Mouse (Mus musculus): ENCODE data around the gene Caln1.

Caln1 gene

GRCm38 (mm10) chr5:130395142-130395541 lies 25.9 kb downstream of the Caln1 start:
- no peak for DNase-seq

GRCm38 (mm10) chr5:130400136-130400917 lies 31.1 kb downstream of the Caln1 start:
- no peak for DNase-seq

GRCm38 (mm10) chr5:130405201-130405600 lies 35.9 kb downstream of the Caln1 start:
- DNase-seq: peak; percentile 51

GRCm38 (mm10) chr5:130409706-130410105 lies 40.5 kb downstream of the Caln1 start:
- no peak for DNase-seq

- DNase-seq: no peak
These were observed 42.3 kb downstream of the Caln1 start for GRCm38 (mm10) chr5:130411516-130411915.

- no peak for DNase-seq
These were observed 78.2 kb downstream of the Caln1 start for GRCm38 (mm10) chr5:130447438-130447837.

GRCm38 (mm10) chr5:130448491-130448890 lies 79.2 kb downstream of the Caln1 start:
- DNase-seq: no peak

- no peak for DNase-seq
These were observed 79.9 kb downstream of the Caln1 start for GRCm38 (mm10) chr5:130448931-130449856.

GRCm38 (mm10) chr5:130450031-130450541 lies 80.8 kb downstream of the Caln1 start:
- no peak for DNase-seq

- no peak for DNase-seq
These were observed 88.8 kb downstream of the Caln1 start for GRCm38 (mm10) chr5:130458076-130458475.

GRCm38 (mm10) chr5:130472209-130472608 lies 103.0 kb downstream of the Caln1 start:
- no peak for DNase-seq

GRCm38 (mm10) chr5:130474876-130475275 lies 105.6 kb downstream of the Caln1 start:
- DNase-seq: no peak

GRCm38 (mm10) chr5:130476741-130477140 lies 107.5 kb downstream of the Caln1 start:
- DNase-seq: no peak

- DNase-seq: no peak
These were observed 111.0 kb downstream of the Caln1 start for GRCm38 (mm10) chr5:130480290-130480689.

- DNase-seq: no peak
These were observed 122.2 kb downstream of the Caln1 start for GRCm38 (mm10) chr5:130491471-130491870.

- no peak for DNase-seq
These were observed 123.0 kb downstream of the Caln1 start for GRCm38 (mm10) chr5:130492305-130492704.

GRCm38 (mm10) chr5:130502541-130502940 lies 133.3 kb downstream of the Caln1 start:
- DNase-seq: no peak

- no peak for DNase-seq
These were observed 135.6 kb downstream of the Caln1 start for GRCm38 (mm10) chr5:130504891-130505290.

- no peak for DNase-seq
These were observed 141.3 kb downstream of the Caln1 start for GRCm38 (mm10) chr5:130510516-130510915.

GRCm38 (mm10) chr5:130515395-130515794 lies 146.1 kb downstream of the Caln1 start:
- DNase-seq: no peak

- DNase-seq: no peak
These were observed 151.3 kb downstream of the Caln1 start for GRCm38 (mm10) chr5:130520527-130520926.

GRCm38 (mm10) chr5:130527416-130527815 lies 158.2 kb downstream of the Caln1 start:
- DNase-seq: no peak

GRCm38 (mm10) chr5:130547496-130547895 lies 178.2 kb downstream of the Caln1 start:
- no peak for DNase-seq

GRCm38 (mm10) chr5:130553916-130554315 lies 184.7 kb downstream of the Caln1 start:
- DNase-seq: no peak
